Mouse (Mus musculus) central nervous system, embryonic 11.5 days (tissue): ENCODE measurements around the gene Arid4b. TPM values are rescaled to one million over a fixed set of nuclear protein-coding genes. Genes with fewer than 3 reads are reported as not detected.

ENCODE experiments used
- polyA plus RNA-seq: library from polyadenylated mRNA; depleted of rRNA; stranded (reverse); fragments of >200 nt; gene quantifications from 2 replicates; pipeline ENCODE4 v1.2.3, GENCODE M21; 2012; rRNA removed

Gene Arid4b
- 40.2 and 41.4 TPM in 2 replicates for polyA plus RNA-seq

GRCm38 (mm10) chr13:14063013-14063941 lies at the start of gene Arid4b, which contains the start of gene Ggps1:
TSS of gene Arid4b (plus strand) at chr13:14063232.
TSS of gene Ggps1 (minus strand) at chr13:14063488.

GRCm38 (mm10) chr13:14039292-14039965 lies 23.6 kb upstream of the Arid4b start, which contains the start of gene Tbce:
TSS of gene Tbce (minus strand) at chr13:14039638.

Other genes starting within 250 kb of the Arid4b start
- 47.2 and 68.7 TPM in 2 replicates for gene B3galnt2, start 108.8 kb upstream of the Arid4b start, polyA plus RNA-seq
- 98.2 and 120 TPM in 2 replicates for gene Tbce, start 23.6 kb upstream of the Arid4b start, polyA plus RNA-seq
- 28.0 and 42.4 TPM in 2 replicates for gene Ggps1, start 256 bp downstream of the Arid4b start, polyA plus RNA-seq